Mouse (Mus musculus): ENCODE results near the gene Evl. TPM values are rescaled to one million over a fixed set of nuclear protein-coding genes. Genes with fewer than 3 reads are reported as not detected.

The Evl gene
- polyA plus RNA-seq, 1 experiment from 2014 or later, result 88.1 TPM

GRCm38 (mm10) chr12:108613081-108613480, 58.6 kb downstream of the Evl start:
- DNase-seq (ENCODE audit: low spot score), result peak; percentile 38
- Histone ChIP-seq H3K36me3 (replicated peaks; ENCODE audit: control insufficient read depth, insufficient read depth, low read depth, low read length) (no peaks in the 10 kb centered on the region; the same call in 1 of the 2 replicates), H3K4me2 (ENCODE audit: low read depth, low read length) (no peak overlapping the region), H3K9ac (replicated peaks; ENCODE audit: low read length) (no peak overlapping the region), H3K9me3 (replicated peaks; ENCODE audit: control insufficient read depth, low read length) (no peaks in the 10 kb centered on the region), H3K27ac (replicated peaks; ENCODE audit: low read depth, low read length) (no peak overlapping the region), H3K4me1 (ENCODE audit: control insufficient read depth, insufficient read depth, low read length) (no peaks in the 10 kb centered on the region), H3K27me3 (ENCODE audit: control insufficient read depth, insufficient read depth, low read length) (no peaks in the 10 kb centered on the region), H3K4me3 (ENCODE audit: low read depth, low read length) (no peak overlapping the region)
- WGBS, result 58% methylated on average over 3 of the region's 3 CpGs
- ATAC-seq (replicated peaks; ENCODE audit: insufficient number of reproducible peaks, low FRiP score, low TSS enrichment, low read depth), result no peak

GRCm38 (mm10) chr12:108617511-108617910, 63.0 kb downstream of the Evl start:
- no peak overlapping the region for H3K27ac ChIP-seq (replicated peaks; ENCODE audit: low read depth, low read length)
- no peak overlapping the region for H3K4me3 ChIP-seq (ENCODE audit: low read depth, low read length)
- no peaks in the 10 kb centered on the region for H3K36me3 ChIP-seq (replicated peaks; ENCODE audit: control insufficient read depth, insufficient read depth, low read depth, low read length)
- ATAC-seq (replicated peaks; ENCODE audit: insufficient number of reproducible peaks, low FRiP score, low TSS enrichment, low read depth) (no peak), DNase-seq (ENCODE audit: low spot score) (no peak)
- H3K9ac ChIP-seq (replicated peaks; ENCODE audit: low read length), result no peak overlapping the region
- no peaks in the 10 kb centered on the region for H3K27me3 ChIP-seq (ENCODE audit: control insufficient read depth, insufficient read depth, low read length)
- H3K4me1 ChIP-seq (ENCODE audit: control insufficient read depth, insufficient read depth, low read length), result no peaks in the 10 kb centered on the region
- H3K9me3 ChIP-seq (replicated peaks; ENCODE audit: control insufficient read depth, low read length), result no peaks in the 10 kb centered on the region
- no peak overlapping the region for H3K4me2 ChIP-seq (ENCODE audit: low read depth, low read length)
- WGBS, result 79% methylated on average over 7 of the region's 7 CpGs

- no peaks in the 10 kb centered on the region for H3K9me3 ChIP-seq (replicated peaks; ENCODE audit: control insufficient read depth, low read length)
- H3K4me3 ChIP-seq (ENCODE audit: low read depth, low read length), result no peak overlapping the region
- no peak overlapping the region for H3K4me2 ChIP-seq (ENCODE audit: low read depth, low read length)
- 96% methylated on average over 7 of the region's 7 CpGs for WGBS
- no peaks in the 10 kb centered on the region for H3K36me3 ChIP-seq (replicated peaks; ENCODE audit: control insufficient read depth, insufficient read depth, low read depth, low read length)
- ATAC-seq (replicated peaks; ENCODE audit: insufficient number of reproducible peaks, low FRiP score, low TSS enrichment, low read depth) (no peak), DNase-seq (ENCODE audit: low spot score) (no peak)
- H3K4me1 ChIP-seq (ENCODE audit: control insufficient read depth, insufficient read depth, low read length), result no peaks in the 10 kb centered on the region
- no peak overlapping the region for H3K9ac ChIP-seq (replicated peaks; ENCODE audit: low read length)
- H3K27me3 ChIP-seq (ENCODE audit: control insufficient read depth, insufficient read depth, low read length), result no peaks in the 10 kb centered on the region
- H3K27ac ChIP-seq (replicated peaks; ENCODE audit: low read depth, low read length), result no peak overlapping the region
Observed at GRCm38 (mm10) chr12:108619853-108620416, 65.4 kb downstream of the Evl start.

GRCm38 (mm10) chr12:108622406-108622805, 67.9 kb downstream of the Evl start:
- no peak overlapping the region for H3K9ac ChIP-seq (replicated peaks; ENCODE audit: low read length)
- H3K4me3 ChIP-seq (ENCODE audit: low read depth, low read length), result no peak overlapping the region
- ATAC-seq (replicated peaks; ENCODE audit: insufficient number of reproducible peaks, low FRiP score, low TSS enrichment, low read depth) (no peak), DNase-seq (ENCODE audit: low spot score) (no peak)
- no peaks in the 10 kb centered on the region for H3K4me1 ChIP-seq (ENCODE audit: control insufficient read depth, insufficient read depth, low read length)
- WGBS, result 95% methylated on average over 5 of the region's 5 CpGs
- no peak overlapping the region for H3K4me2 ChIP-seq (ENCODE audit: low read depth, low read length)
- no peaks in the 10 kb centered on the region for H3K27me3 ChIP-seq (ENCODE audit: control insufficient read depth, insufficient read depth, low read length)
- no peak overlapping the region for H3K27ac ChIP-seq (replicated peaks; ENCODE audit: low read depth, low read length)
- no peaks in the 10 kb centered on the region for H3K9me3 ChIP-seq (replicated peaks; ENCODE audit: control insufficient read depth, low read length)
- H3K36me3 ChIP-seq (replicated peaks; ENCODE audit: control insufficient read depth, insufficient read depth, low read depth, low read length), result no peaks in the 10 kb centered on the region

GRCm38 (mm10) chr12:108629556-108629955, 75.0 kb downstream of the Evl start:
- Histone ChIP-seq H3K4me1 (ENCODE audit: control insufficient read depth, insufficient read depth, low read length) (no peaks in the 10 kb centered on the region), H3K9ac (replicated peaks; ENCODE audit: low read length) (no peak overlapping the region), H3K36me3 (replicated peaks; ENCODE audit: control insufficient read depth, insufficient read depth, low read depth, low read length) (no peaks in the 10 kb centered on the region), H3K27ac (replicated peaks; ENCODE audit: low read depth, low read length) (no peak overlapping the region), H3K4me2 (ENCODE audit: low read depth, low read length) (no peak overlapping the region), H3K27me3 (ENCODE audit: control insufficient read depth, insufficient read depth, low read length) (no peaks in the 10 kb centered on the region), H3K4me3 (ENCODE audit: low read depth, low read length) (no peak overlapping the region), H3K9me3 (replicated peaks; ENCODE audit: control insufficient read depth, low read length) (no peaks in the 10 kb centered on the region)
- WGBS, result 89% methylated on average over 1 of the region's 1 CpGs
- DNase-seq (ENCODE audit: low spot score) (no peak), ATAC-seq (replicated peaks; ENCODE audit: insufficient number of reproducible peaks, low FRiP score, low TSS enrichment, low read depth) (no peak)

GRCm38 (mm10) chr12:108630741-108631688, 76.5 kb downstream of the Evl start:
- no peaks in the 10 kb centered on the region for H3K9me3 ChIP-seq (replicated peaks; ENCODE audit: control insufficient read depth, low read length)
- ATAC-seq (replicated peaks; ENCODE audit: insufficient number of reproducible peaks, low FRiP score, low TSS enrichment, low read depth) (no peak), DNase-seq (ENCODE audit: low spot score) (no peak)
- H3K4me2 ChIP-seq (ENCODE audit: low read depth, low read length), result no peak overlapping the region
- no peak overlapping the region for H3K9ac ChIP-seq (replicated peaks; ENCODE audit: low read length)
- H3K4me1 ChIP-seq (ENCODE audit: control insufficient read depth, insufficient read depth, low read length), result no peaks in the 10 kb centered on the region
- no peaks in the 10 kb centered on the region for H3K27me3 ChIP-seq (ENCODE audit: control insufficient read depth, insufficient read depth, low read length)
- 93% methylated on average over 6 of the region's 6 CpGs for WGBS
- no peaks in the 10 kb centered on the region for H3K36me3 ChIP-seq (replicated peaks; ENCODE audit: control insufficient read depth, insufficient read depth, low read depth, low read length)
- no peak overlapping the region for H3K27ac ChIP-seq (replicated peaks; ENCODE audit: low read depth, low read length)
- no peak overlapping the region for H3K4me3 ChIP-seq (ENCODE audit: low read depth, low read length)

- DNase-seq (ENCODE audit: low spot score) (no peak), ATAC-seq (replicated peaks; ENCODE audit: insufficient number of reproducible peaks, low FRiP score, low TSS enrichment, low read depth) (no peak)
- Histone ChIP-seq H3K9ac (replicated peaks; ENCODE audit: low read length) (no peak overlapping the region), H3K27ac (replicated peaks; ENCODE audit: low read depth, low read length) (no peak overlapping the region), H3K36me3 (replicated peaks; ENCODE audit: control insufficient read depth, insufficient read depth, low read depth, low read length) (no peaks in the 10 kb centered on the region), H3K4me3 (ENCODE audit: low read depth, low read length) (no peak overlapping the region), H3K4me1 (ENCODE audit: control insufficient read depth, insufficient read depth, low read length) (no peaks in the 10 kb centered on the region), H3K4me2 (ENCODE audit: low read depth, low read length) (no peak overlapping the region), H3K9me3 (replicated peaks; ENCODE audit: control insufficient read depth, low read length) (no peaks in the 10 kb centered on the region), H3K27me3 (ENCODE audit: control insufficient read depth, insufficient read depth, low read length) (no peaks in the 10 kb centered on the region)
Observed at GRCm38 (mm10) chr12:108632501-108632900, 78.0 kb downstream of the Evl start.

- 98% methylated on average over 1 of the region's 1 CpGs for WGBS
- DNase-seq (ENCODE audit: low spot score) (no peak), ATAC-seq (replicated peaks; ENCODE audit: insufficient number of reproducible peaks, low FRiP score, low TSS enrichment, low read depth) (no peak)
- Histone ChIP-seq H3K9ac (replicated peaks; ENCODE audit: low read length) (no peak overlapping the region), H3K4me1 (ENCODE audit: control insufficient read depth, insufficient read depth, low read length) (no peaks in the 10 kb centered on the region), H3K4me2 (ENCODE audit: low read depth, low read length) (no peak overlapping the region), H3K27ac (replicated peaks; ENCODE audit: low read depth, low read length) (no peak overlapping the region), H3K36me3 (replicated peaks; ENCODE audit: control insufficient read depth, insufficient read depth, low read depth, low read length) (no peaks in the 10 kb centered on the region), H3K4me3 (ENCODE audit: low read depth, low read length) (no peak overlapping the region), H3K9me3 (replicated peaks; ENCODE audit: control insufficient read depth, low read length) (no peaks in the 10 kb centered on the region), H3K27me3 (ENCODE audit: control insufficient read depth, insufficient read depth, low read length) (no peaks in the 10 kb centered on the region)
Observed at GRCm38 (mm10) chr12:108634031-108634430, 79.5 kb downstream of the Evl start.

Measured in embryonic facial prominence, embryonic 11.5 days (tissue).